Mouse (Mus musculus) ovary, postnatal 10 days (tissue): Measurements from ENCODE around the gene 4930438A08Rik.
"Not testable (repeated sequence)": the region's sequence is repeated elsewhere in the genome, so short reads cannot be mapped to it uniquely, and the experiment has no call there.

Source experiments
- DNase-seq: peaks from one replicate; pipeline ENCODE4 v3.0.0; 2022; ENCODE audit warnings: low spot score

Gene 4930438A08Rik

GRCm38 (mm10) chr11:58274572-58274971 lies at the start of gene 4930438A08Rik:
4930438A08Rik (plus strand) TSS chr11:58274799.
- no peak for DNase-seq

GRCm38 (mm10) chr11:58224872-58225271 lies 49.7 kb upstream of the 4930438A08Rik start:
- not testable (repeated sequence) for DNase-seq

- DNase-seq: peak; percentile 51
These were observed 48.9 kb upstream of the 4930438A08Rik start for GRCm38 (mm10) chr11:58225655-58226054.

- no peak for DNase-seq
These were observed 48.2 kb upstream of the 4930438A08Rik start for GRCm38 (mm10) chr11:58226425-58226824.

- DNase-seq: not testable (repeated sequence)
These were observed 46.6 kb upstream of the 4930438A08Rik start for GRCm38 (mm10) chr11:58228021-58228420.

GRCm38 (mm10) chr11:58230396-58230910 lies 44.1 kb upstream of the 4930438A08Rik start:
- DNase-seq: no peak

GRCm38 (mm10) chr11:58231156-58231555 lies 43.4 kb upstream of the 4930438A08Rik start:
- DNase-seq: no peak

- not testable (repeated sequence) for DNase-seq
These were observed 40.0 kb upstream of the 4930438A08Rik start for GRCm38 (mm10) chr11:58234551-58234950.

GRCm38 (mm10) chr11:58235152-58235551 lies 39.4 kb upstream of the 4930438A08Rik start:
- no peak for DNase-seq

GRCm38 (mm10) chr11:58238840-58239791 lies 35.5 kb upstream of the 4930438A08Rik start:
- DNase-seq: no peak

GRCm38 (mm10) chr11:58247294-58247693 lies 27.3 kb upstream of the 4930438A08Rik start:
- no peak for DNase-seq

GRCm38 (mm10) chr11:58249203-58249981 lies 25.2 kb upstream of the 4930438A08Rik start:
- DNase-seq: no peak

- no peak for DNase-seq
These were observed 24.0 kb upstream of the 4930438A08Rik start for GRCm38 (mm10) chr11:58250550-58250949.

GRCm38 (mm10) chr11:58254411-58254810 lies 20.2 kb upstream of the 4930438A08Rik start:
- no peak for DNase-seq

GRCm38 (mm10) chr11:58257816-58258215 lies 16.8 kb upstream of the 4930438A08Rik start:
- no peak for DNase-seq

- DNase-seq: no peak
These were observed 14.4 kb upstream of the 4930438A08Rik start for GRCm38 (mm10) chr11:58260156-58260555.

- no peak for DNase-seq
These were observed 12.8 kb upstream of the 4930438A08Rik start for GRCm38 (mm10) chr11:58261826-58262225.

- no peak for DNase-seq
These were observed 12.3 kb upstream of the 4930438A08Rik start for GRCm38 (mm10) chr11:58262336-58262735.

GRCm38 (mm10) chr11:58263516-58263915 lies 11.1 kb upstream of the 4930438A08Rik start:
- no peak for DNase-seq

GRCm38 (mm10) chr11:58264546-58264945 lies 10.1 kb upstream of the 4930438A08Rik start:
- DNase-seq: no peak

- DNase-seq: no peak
These were observed 6.3 kb upstream of the 4930438A08Rik start for GRCm38 (mm10) chr11:58268285-58268684.

GRCm38 (mm10) chr11:58275756-58276155 lies 1.2 kb downstream of the 4930438A08Rik start:
- DNase-seq: no peak
